Comparison of ENCODE assay signal across 8 mouse cellular contexts in the genomic region with DNA sequence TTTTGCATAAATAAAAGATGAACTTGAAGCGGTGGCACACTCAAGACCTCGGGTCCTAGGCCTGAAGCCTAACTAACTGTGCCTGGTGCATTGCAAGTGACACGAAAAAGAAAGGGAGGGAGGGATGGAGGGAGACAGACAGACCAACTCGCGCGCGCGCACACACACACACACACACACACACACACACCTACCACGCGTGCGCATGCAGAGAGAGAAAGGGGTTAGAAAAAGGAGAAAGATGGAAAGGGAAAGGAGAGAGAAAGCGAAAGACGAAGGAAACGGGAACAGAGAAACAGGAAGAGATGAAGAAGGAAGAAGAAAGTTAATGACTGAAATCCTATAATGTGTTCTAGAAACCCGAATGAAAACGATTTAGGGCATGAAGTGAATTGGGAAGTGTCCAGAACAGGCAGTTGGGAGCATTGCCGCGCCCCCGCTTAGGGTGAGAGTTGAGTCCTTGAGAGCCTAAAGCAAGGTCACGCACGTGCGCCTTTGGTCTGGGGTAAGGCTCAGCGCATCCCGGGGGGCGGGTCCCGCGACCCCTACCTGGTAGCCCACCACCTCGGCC. TPM values are rescaled to one million over a fixed set of nuclear protein-coding genes. Genes with fewer than 3 reads are reported as not detected.
A peak's percentile ranks its signal among the peaks of the same experiment; 100 is the strongest.
DNase-seq lines count a peak whose midpoint lies in the region; ATAC-seq and TF ChIP-seq lines count a peak whose summit lies in the region.

No protein-coding gene starts in this region.

- 5% methylated on average over 28 of the region's 28 CpGs for WGBS in heart, embryonic 14.5 days
- WGBS in liver, postnatal 0 days (ENCODE audit: insufficient replicate concordance): 4% methylated on average over 28 of the region's 28 CpGs
- WGBS in neural tube, embryonic 15.5 days: 4% methylated on average over 28 of the region's 28 CpGs

- peak overlapping the region; percentile 96 for H3K9ac ChIP-seq in heart, embryonic 14.5 days (ENCODE audit: low read length)
- peak overlapping the region; percentile 92 for H3K9ac ChIP-seq in liver, postnatal 0 days (replicated peaks)
- peak overlapping the region; percentile 92 for H3K9ac ChIP-seq in neural tube, embryonic 15.5 days (replicated peaks)

- in situ Hi-C loops in Patski (cut with MboI; ENCODE audit: low pct_unique_long_range_greater_than_20kb): loop anchor here (10.0 kb wide), 2 partner anchors 80 to 240 kb away; a partner anchor contains a TSS

- peaks cover 25% of the 10 kb centered on the region for H3K36me3 ChIP-seq in heart, embryonic 14.5 days (ENCODE audit: control insufficient read depth, insufficient read depth, low read length)
- peaks cover 16% of the 10 kb centered on the region for H3K36me3 ChIP-seq in liver, postnatal 0 days (replicated peaks; ENCODE audit: insufficient read depth, low read length)
- H3K36me3 ChIP-seq in neural tube, embryonic 15.5 days: peaks cover 15% of the 10 kb centered on the region

- peak overlapping the region; percentile 99 for H3K27ac ChIP-seq in heart, embryonic 14.5 days (replicated peaks in 1 of 2; ENCODE audit: control insufficient read depth in 1 of 2, insufficient read depth in 1 of 2, low read depth in 2 of 2, low read length in 2 of 2)
- H3K27ac ChIP-seq in layer of hippocampus, adult 2 months: peak overlapping the region; percentile 95
- H3K27ac ChIP-seq in liver, postnatal 0 days (ENCODE audit: low read depth): peak overlapping the region; percentile 97
- peak overlapping the region; percentile 96 for H3K27ac ChIP-seq in neural tube, embryonic 15.5 days (replicated peaks)

- no peak for TF ChIP-seq CTCF in Patski (IDR thresholded peaks at IDR 0.05)
- TF ChIP-seq CTCF in layer of hippocampus, adult 2 months (conservative IDR thresholded peaks at IDR 0.05): no peak
- no peak for TF ChIP-seq CTCF in liver, postnatal 0 days (IDR thresholded peaks at IDR 0.05; ENCODE audit: low read depth)

- H3K4me1 ChIP-seq in heart, embryonic 14.5 days (ENCODE audit: control insufficient read depth in 2 of 2, insufficient read depth in 2 of 2, low read length in 2 of 2): peaks cover 2 to 8% of the 10 kb centered on the region in 2 experiments; a peak in 3 of 4 replicates
- H3K4me1 ChIP-seq in liver, postnatal 0 days (ENCODE audit: insufficient read depth): peaks cover 43% of the 10 kb centered on the region
- peaks cover 18% of the 10 kb centered on the region for H3K4me1 ChIP-seq in neural tube, embryonic 15.5 days

- DNase-seq in B cell, adult 2 months: peak; percentile 42 to 47
- no peak for DNase-seq in Patski (ENCODE audit: low read depth, low spot score)
- DNase-seq in embryo, embryonic 10 days (ENCODE audit: low spot score): peak; percentile 56
- peak; percentile 26 to 50 for DNase-seq in layer of hippocampus, adult 2 months (ENCODE audit: low spot score in 2 of 2)
- peak; percentile 56 for DNase-seq in liver, postnatal 0 days
- peak; percentile 56 for DNase-seq in thymus, postnatal 4 days

- H3K9me3 ChIP-seq in heart, embryonic 14.5 days (ENCODE audit: control insufficient read depth, low read length): no peaks in the 10 kb centered on the region
- no peaks in the 10 kb centered on the region for H3K9me3 ChIP-seq in liver, postnatal 0 days (ENCODE audit: low read length)
- H3K9me3 ChIP-seq in neural tube, embryonic 15.5 days (replicated peaks): no peaks in the 10 kb centered on the region

- CTCF ChIA-PET in Patski (lab: Charles Lee): interaction anchor here (1.5 kb wide), 1 partner anchor 9 kb away, joined by 3 read pairs; no protein-coding TSS in a partner anchor

- H3K27me3 ChIP-seq in Patski: no peaks in the 10 kb centered on the region
- H3K27me3 ChIP-seq in heart, embryonic 14.5 days (ENCODE audit: control insufficient read depth, insufficient read depth, low read length): no peaks in the 10 kb centered on the region
- no peaks in the 10 kb centered on the region for H3K27me3 ChIP-seq in liver, postnatal 0 days (ENCODE audit: insufficient read depth, low read length)
- H3K27me3 ChIP-seq in neural tube, embryonic 15.5 days (replicated peaks): no peaks in the 10 kb centered on the region

- POLR2A ChIA-PET in Patski (lab: Charles Lee): no interaction called here

- peak; percentile 6 for ATAC-seq in Patski
- ATAC-seq in heart, embryonic 14.5 days (ENCODE audit: insufficient number of reproducible peaks, insufficient read depth, low FRiP score, low read depth): peak; percentile 23; the same call in 1 of the 2 replicates
- peak; percentile 10 for ATAC-seq in liver, postnatal 0 days
- ATAC-seq in neural tube, embryonic 15.5 days (ENCODE audit: low FRiP score): peak; percentile 62

- TF ChIP-seq EP300 in liver, postnatal 0 days (IDR thresholded peaks at IDR 0.05; ENCODE audit: low read depth): no peak

- H3K4me2 ChIP-seq in heart, embryonic 14.5 days (ENCODE audit: low read length): peak overlapping the region; percentile 94
- peak overlapping the region; percentile 97 for H3K4me2 ChIP-seq in liver, postnatal 0 days (ENCODE audit: low read depth, low read length)
- H3K4me2 ChIP-seq in neural tube, embryonic 15.5 days: peak overlapping the region; percentile 79

- H3K4me3 ChIP-seq in heart, embryonic 14.5 days (ENCODE audit: control insufficient read depth in 1 of 2, insufficient read depth in 1 of 2, low read depth in 1 of 2, low read length in 2 of 2): peak overlapping the region; percentile 77 to 84
- peak overlapping the region; percentile 83 for H3K4me3 ChIP-seq in layer of hippocampus, adult 2 months
- H3K4me3 ChIP-seq in liver, postnatal 0 days (ENCODE audit: low read depth, low read length): peak overlapping the region; percentile 85
- H3K4me3 ChIP-seq in neural tube, embryonic 15.5 days (replicated peaks): peak overlapping the region; percentile 82

RNA-seq across cellular contexts. Expression of a gene that starts 1.4 kb away (rescaled TPM):
- polyA plus RNA-seq in Patski (2021): 72.4 TPM
- polyA plus RNA-seq in heart, embryonic 14.5 days (2014; fragmentation: Nextera tagmentation; extraction: Ambion mirVana): 117 and 130 TPM in 2 replicates
- total RNA-seq in layer of hippocampus, adult 2 months (2021): 10 to 100 TPM; 65.1 to 67.3 TPM
- polyA plus RNA-seq in liver, postnatal 0 days (2015; fragmentation: Nextera tagmentation; extraction: Ambion mirVana): 79.4 and 79.9 TPM in 2 replicates
- polyA plus RNA-seq in neural tube, embryonic 15.5 days (2015; fragmentation: Nextera tagmentation; extraction: Ambion mirVana): 114 and 123 TPM in 2 replicates

RNA-seq across cellular contexts. Expression of a gene that starts 17.1 kb away (rescaled TPM):
- polyA plus RNA-seq in Patski (2021): 0.05 TPM
- 1.1 and 1.5 TPM in 2 replicates for polyA plus RNA-seq in heart, embryonic 14.5 days (2014; fragmentation: Nextera tagmentation; extraction: Ambion mirVana)
- under 1 TPM; 0.64 to 0.74 TPM for total RNA-seq in layer of hippocampus, adult 2 months (2021)
- 0.13 and 0.26 TPM in 2 replicates for polyA plus RNA-seq in liver, postnatal 0 days (2015; fragmentation: Nextera tagmentation; extraction: Ambion mirVana)
- polyA plus RNA-seq in neural tube, embryonic 15.5 days (2015; fragmentation: Nextera tagmentation; extraction: Ambion mirVana): 0.59 and 0.87 TPM in 2 replicates

RNA-seq across cellular contexts. Expression of a gene that starts 30.7 kb away (rescaled TPM):
- polyA plus RNA-seq in Patski (2021): 0.30 TPM
- 0.40 and 0.43 TPM in 2 replicates for polyA plus RNA-seq in heart, embryonic 14.5 days (2014; fragmentation: Nextera tagmentation; extraction: Ambion mirVana)
- total RNA-seq in layer of hippocampus, adult 2 months (2021): under 1 TPM; 0.34 to 0.51 TPM
- polyA plus RNA-seq in liver, postnatal 0 days (2015; fragmentation: Nextera tagmentation; extraction: Ambion mirVana): 0.02 TPM in 1 of 2 replicates, not detected in the other
- 0.14 and 0.17 TPM in 2 replicates for polyA plus RNA-seq in neural tube, embryonic 15.5 days (2015; fragmentation: Nextera tagmentation; extraction: Ambion mirVana)

RNA-seq across cellular contexts. Expression of a gene that starts 31.4 kb away (rescaled TPM):
- polyA plus RNA-seq in Patski (2021): 31.4 TPM
- 18.1 and 19.5 TPM in 2 replicates for polyA plus RNA-seq in heart, embryonic 14.5 days (2014; fragmentation: Nextera tagmentation; extraction: Ambion mirVana)
- total RNA-seq in layer of hippocampus, adult 2 months (2021): 10 to 100 TPM; 35.8 to 44.2 TPM
- polyA plus RNA-seq in liver, postnatal 0 days (2015; fragmentation: Nextera tagmentation; extraction: Ambion mirVana): 11.8 and 14.2 TPM in 2 replicates
- polyA plus RNA-seq in neural tube, embryonic 15.5 days (2015; fragmentation: Nextera tagmentation; extraction: Ambion mirVana): 16.8 and 21.3 TPM in 2 replicates

Comparison
In these comparisons a context has a peak if more than half of its experiments do, and no peak if none do; other contexts are left out.
1. ATAC-seq: peak in every context shown above with its lines; median percentile 62 in neural tube, embryonic 15.5 days; 23 in heart, embryonic 14.5 days; 10 in liver, postnatal 0 days; 6 in Patski.